In the genomic region with DNA sequence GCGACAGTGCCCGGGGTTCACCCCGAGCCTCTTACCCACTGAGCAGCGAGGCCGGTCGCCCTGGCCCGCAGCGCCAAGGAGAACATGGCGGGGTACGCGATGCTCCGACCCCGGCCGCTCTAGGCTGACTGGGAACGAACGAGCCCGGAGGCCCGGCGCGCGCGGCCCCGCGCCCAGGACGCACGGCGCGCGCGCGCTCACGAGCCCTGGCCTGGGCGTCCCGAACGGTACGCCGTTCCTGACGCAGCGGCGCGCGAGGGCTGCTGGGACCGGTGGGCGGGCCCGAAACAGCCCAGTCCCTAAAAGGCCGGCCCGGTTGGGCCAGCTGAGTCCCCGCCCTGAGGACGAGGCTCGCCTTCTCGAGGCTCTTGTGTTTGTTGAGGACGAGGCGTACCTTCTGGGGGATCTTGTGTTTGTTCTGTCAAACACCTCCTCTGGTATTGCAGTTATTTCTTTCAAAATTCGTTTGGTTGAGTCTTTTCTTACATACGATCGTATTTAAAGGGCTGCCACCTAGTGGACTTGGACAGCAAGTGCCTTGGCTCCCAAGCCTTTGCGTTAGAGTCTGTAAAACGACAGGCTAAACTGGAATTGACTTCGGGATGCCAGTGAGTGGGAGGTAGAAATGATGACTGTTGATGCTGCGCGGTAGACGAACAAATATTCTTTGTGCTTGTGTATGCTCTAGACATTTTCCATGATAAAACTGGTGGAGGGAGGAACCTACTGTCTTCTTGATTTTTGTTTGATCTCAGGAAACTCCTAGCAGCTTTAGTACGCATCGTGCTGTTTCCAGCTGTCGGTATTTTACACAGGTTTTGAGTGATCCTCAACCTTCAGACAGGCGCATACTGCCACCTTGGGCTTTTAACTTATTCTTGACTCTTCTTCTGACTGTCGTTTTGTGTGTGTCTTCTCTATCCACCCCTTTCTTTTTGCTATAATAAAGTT, we compare ENCODE assay signal across 7 mouse cellular contexts. TPM values are rescaled to one million over a fixed set of nuclear protein-coding genes. Genes with fewer than 3 reads are reported as not detected.
DNase-seq lines count a peak whose midpoint lies in the region; ATAC-seq lines count a peak whose summit lies in the region.

Gene Ndufv2, minus strand, starts transcription at position 180 of the 951 bp plus-strand sequence.

- intact Hi-C loops in gastrocnemius, postnatal 14 days (cut with DNase I; ENCODE audit: low total_unique reads), result no loop called here
- intact Hi-C loops in left cerebral cortex, postnatal 10 days (cut with DNase I), result loop anchor here (5.0 kb wide), 2 partner anchors 149 to 239 kb away; partner anchors contain the start of gene Twsg1

- peak; percentile 93 to 97 for DNase-seq in adrenal gland, adult (ENCODE audit: inconsistent age in 2 of 2, low spot score in 1 of 2)
- peak; percentile 98 for DNase-seq in embryo, embryonic 10 days (ENCODE audit: low spot score)
- DNase-seq in gastrocnemius, postnatal 14 days, result peak; percentile 95
- peak; percentile 82 to 97 for DNase-seq in left cerebral cortex, postnatal 10 days (ENCODE audit: extremely low spot score in 1 of 2, low spot score in 2 of 2)
- peak; percentile 93 for DNase-seq in right cerebral cortex, postnatal 4 days

- ATAC-seq in inflammation-experienced regulatory T-cells, adult 6 months, result peak; percentile 85
- ATAC-seq in megakaryocyte-erythroid progenitor cell, adult 5-6 weeks (replicated peaks; ENCODE audit: low FRiP score, low TSS enrichment, poor library complexity, severe bottlenecking), result peak; percentile 95

RNA-seq across cellular contexts. Expression of gene Ndufv2, which starts in this region (rescaled TPM):
- 100 to 1,000 TPM; 640 to 730 TPM for total RNA-seq in gastrocnemius, postnatal 14 days (2021)
- 100 to 1,000 TPM; 224 to 258 (median 256) TPM for polyA plus RNA-seq in inflammation-experienced regulatory T-cells, adult 6 months (2017; shearing (Covaris generic))
- 100 to 1,000 TPM; 246 to 254 TPM for total RNA-seq in left cerebral cortex, postnatal 10 days (2021)
- total RNA-seq in megakaryocyte-erythroid progenitor cell, adult 5-6 weeks (2014; fragmentation: Nextera tagmentation), result 161 and 223 TPM in 2 replicates
- 310 and 343 TPM in 2 replicates for total RNA-seq in megakaryocyte-erythroid progenitor cell, adult 5-6 weeks (2017)

Comparison
In these comparisons a context has a peak if more than half of its experiments do, and no peak if none do; other contexts are left out.
1. Peak in every context shown above with its lines: DNase-seq and ATAC-seq.